Mouse (Mus musculus): Measurements from ENCODE around the gene Arhgap32.
A peak's percentile ranks its signal among the peaks of the same experiment; 100 is the strongest.

DNA sequence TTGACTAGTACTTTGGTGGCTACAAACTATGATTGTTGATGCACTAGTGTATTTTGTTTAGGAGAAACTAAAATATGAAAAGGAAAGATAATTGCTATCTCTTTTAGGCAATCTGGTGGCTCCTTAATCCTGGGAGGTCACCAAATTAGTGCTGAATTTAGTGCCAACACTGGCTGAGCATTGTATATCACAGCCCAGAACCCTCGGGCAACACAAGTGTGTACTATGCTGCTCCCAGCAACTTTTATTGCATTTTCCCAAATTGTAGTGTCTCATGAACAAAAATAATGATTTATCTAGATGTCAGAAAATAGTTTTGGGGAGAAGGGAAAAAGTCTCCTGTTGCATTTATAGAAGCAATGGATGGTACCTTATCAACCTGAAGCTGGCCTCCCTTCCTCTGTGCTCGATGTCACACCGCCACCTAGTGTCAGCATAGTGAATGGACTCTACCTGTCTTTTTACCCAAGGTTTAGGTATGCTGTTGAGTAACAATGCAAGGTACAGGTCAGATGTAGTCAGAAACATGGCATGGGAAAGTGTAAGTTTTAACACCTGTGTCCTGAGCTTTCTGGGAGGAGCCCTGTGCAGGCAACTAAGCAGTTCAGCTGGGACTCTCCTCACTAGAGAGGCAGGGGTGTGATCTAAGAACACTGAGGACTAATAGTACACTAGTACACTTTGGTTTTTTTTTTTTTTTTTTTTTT is 43.1 kb downstream of the Arhgap32 start:
- TF ChIP-seq CTCF (IDR thresholded peaks at IDR 0.05; ENCODE audit: low read depth) (peak; percentile 94), EP300 (IDR thresholded peaks at IDR 0.05; ENCODE audit: low read depth) (no peak)

All from liver, embryonic 14.5 days (tissue).